Mouse (Mus musculus) intestine, embryonic 14.5 days (tissue): ENCODE results near the gene Cdk2ap2. TPM values are rescaled to one million over a fixed set of nuclear protein-coding genes. Genes with fewer than 3 reads are reported as not detected.

ENCODE experiments used
- ATAC-seq: fragments of 200-750 bp; cut with Nextera tagmentation; replicated peaks from 2 replicates; pipeline ENCODE4 v1.8.0; 2017; ENCODE audit warnings: low read depth, moderate number of reproducible peaks, moderate TSS enrichment, moderate library complexity; ENCODE audit not compliant: low FRiP score, low TSS enrichment
- DNase-seq: peaks from one replicate; pipeline ENCODE4 v3.0.0-alpha.2; 2018; ENCODE audit warnings: low spot score
- H3K27ac ChIP-seq: fragments of 300-500 bp; sonication (generic); 2 replicates; pipeline ENCODE4 v1.5.1; 2014; ENCODE audit warnings: low read depth, mild to moderate bottlenecking, control low read depth
- H3K27me3 ChIP-seq: fragments of 300-500 bp; sonication (generic); replicated peaks from 2 replicates; pipeline ENCODE4 v1.6.1; 2014; ENCODE audit warnings: low read length, control low read depth; ENCODE audit not compliant: control insufficient read depth, insufficient read depth
- H3K36me3 ChIP-seq: fragments of 300-500 bp; sonication (generic); 2 replicates; pipeline ENCODE4 v1.6.1; 2014; ENCODE audit warnings: low read length, control low read depth; ENCODE audit not compliant: control insufficient read depth, insufficient read depth
- H3K4me1 ChIP-seq: fragments of 300-500 bp; sonication (generic); replicated peaks from 2 replicates; pipeline ENCODE4 v1.6.1; 2014; ENCODE audit warnings: low read length, control low read depth, mixed read lengths; ENCODE audit not compliant: control insufficient read depth, insufficient read depth
- H3K4me2 ChIP-seq: fragments of 300-500 bp; sonication (generic); 2 replicates; pipeline ENCODE4 v1.6.1; 2014; ENCODE audit warnings: low read length
- H3K4me3 ChIP-seq: fragments of 300-500 bp; sonication (generic); 2 replicates; pipeline ENCODE4 v1.5.1; 2014; ENCODE audit warnings: low read depth, low read length, control low read depth, mixed read lengths
- H3K9ac ChIP-seq: fragments of 300-500 bp; sonication (generic); 2 replicates; pipeline ENCODE4 v1.6.1; 2014; ENCODE audit warnings: mild to moderate bottlenecking, low read length
- H3K9me3 ChIP-seq: fragments of 300-500 bp; sonication (generic); 2 replicates; pipeline ENCODE4 v1.6.1; 2016; ENCODE audit warnings: low read length, control low read depth; ENCODE audit not compliant: control insufficient read depth
- WGBS: fragments of 180-500 bp; shearing (Covaris S2); extraction: QIAGEN DNeasy Blood & Tissue Kit; methylation state at CpG from one replicate; pipeline ENCODE4 v1.1.7; 2014; 5-methylcytosine and 5-hydroxymethylcytosine counted together
- polyA plus RNA-seq: library from polyadenylated mRNA; unstranded; fragments of >200 nt; fragmentation: Nextera tagmentation; extraction: Ambion mirVana; gene quantifications from 2 replicates; pipeline ENCODE4 v1.2.1, GENCODE M21; 2014

Cdk2ap2 gene
- polyA plus RNA-seq, 1 experiment from 2014 or later = 103 TPM

- ATAC-seq (no peak), DNase-seq (no peak)
- Histone ChIP-seq H3K4me2 (no peak overlapping the region), H3K27ac (no peak overlapping the region), H3K4me3 (no peak overlapping the region), H3K4me1 (peaks cover 16% of the 10 kb centered on the region), H3K9ac (no peak overlapping the region), H3K27me3 (no peaks in the 10 kb centered on the region), H3K9me3 (no peaks in the 10 kb centered on the region), H3K36me3 (no peaks in the 10 kb centered on the region)
- WGBS = 88% methylated on average over 3 of the region's 3 CpGs
Observed at GRCm38 (mm10) chr19:4094348-4094747, 2.6 kb upstream of the Cdk2ap2 start.

- Histone ChIP-seq H3K9ac (no peak overlapping the region), H3K27ac (no peak overlapping the region), H3K4me1 (peaks cover 20% of the 10 kb centered on the region), H3K27me3 (no peaks in the 10 kb centered on the region), H3K9me3 (no peaks in the 10 kb centered on the region), H3K36me3 (no peaks in the 10 kb centered on the region), H3K4me3 (no peak overlapping the region), H3K4me2 (no peak overlapping the region)
- ATAC-seq (no peak), DNase-seq (no peak)
- 79% methylated on average over 5 of the region's 5 CpGs for WGBS
Observed at GRCm38 (mm10) chr19:4094774-4095303, 2.1 kb upstream of the Cdk2ap2 start.

- no peak overlapping the region for H3K4me2 ChIP-seq
- no peak for DNase-seq
- H3K27me3 ChIP-seq = peaks cover 6% of the 10 kb centered on the region
- no peaks in the 10 kb centered on the region for H3K9me3 ChIP-seq
- H3K4me3 ChIP-seq = no peak overlapping the region
- WGBS = 58% methylated on average over 3 of the region's 3 CpGs
- H3K4me1 ChIP-seq = peaks cover 27% of the 10 kb centered on the region
- H3K9ac ChIP-seq = no peak overlapping the region
- no peak overlapping the region for H3K27ac ChIP-seq
- H3K36me3 ChIP-seq = no peaks in the 10 kb centered on the region
- no peak for ATAC-seq
Observed at GRCm38 (mm10) chr19:4095802-4096201, 1.2 kb upstream of the Cdk2ap2 start.

GRCm38 (mm10) chr19:4097441-4097825 is 451 bp downstream of the Cdk2ap2 start:
- H3K27ac ChIP-seq = peak overlapping the region; percentile 84
- peak; percentile 24 for ATAC-seq
- no peak for DNase-seq
- peak overlapping the region; percentile 67 for H3K4me2 ChIP-seq
- peak overlapping the region; percentile 41 for H3K9ac ChIP-seq
- H3K4me1 ChIP-seq = peaks cover 30% of the 10 kb centered on the region
- under 1% methylated on average over 21 of the region's 21 CpGs for WGBS
- H3K27me3 ChIP-seq = peaks cover 20% of the 10 kb centered on the region
- H3K36me3 ChIP-seq = no peaks in the 10 kb centered on the region
- no peaks in the 10 kb centered on the region for H3K9me3 ChIP-seq
- peak overlapping the region; percentile 56 for H3K4me3 ChIP-seq

GRCm38 (mm10) chr19:4098426-4098825 is 1.4 kb downstream of the Cdk2ap2 start:
- H3K9me3 ChIP-seq = no peaks in the 10 kb centered on the region
- peaks cover 23% of the 10 kb centered on the region for H3K27me3 ChIP-seq
- H3K36me3 ChIP-seq = no peaks in the 10 kb centered on the region
- ATAC-seq (no peak), DNase-seq (no peak)
- no peak overlapping the region for H3K4me3 ChIP-seq
- peaks cover 30% of the 10 kb centered on the region for H3K4me1 ChIP-seq
- H3K9ac ChIP-seq = no peak overlapping the region
- H3K4me2 ChIP-seq = no peak overlapping the region; the same call in 1 of the 2 replicates
- WGBS = 84% methylated on average over 13 of the region's 13 CpGs
- no peak overlapping the region for H3K27ac ChIP-seq

- no peak for ATAC-seq
- H3K4me1 ChIP-seq = peaks cover 30% of the 10 kb centered on the region
- DNase-seq = peak; percentile 94
- no peak overlapping the region for H3K4me3 ChIP-seq
- H3K4me2 ChIP-seq = peak overlapping the region; percentile 90
- H3K9ac ChIP-seq = no peak overlapping the region
- H3K27me3 ChIP-seq = peaks cover 23% of the 10 kb centered on the region
- 9% methylated on average over 9 of the region's 9 CpGs for WGBS
- no peaks in the 10 kb centered on the region for H3K36me3 ChIP-seq
- no peak overlapping the region for H3K27ac ChIP-seq
- H3K9me3 ChIP-seq = no peaks in the 10 kb centered on the region
Observed at GRCm38 (mm10) chr19:4099056-4099455, 2.1 kb downstream of the Cdk2ap2 start.

GRCm38 (mm10) chr19:4099837-4100717 is 3.1 kb downstream of the Cdk2ap2 start, which contains the start of gene Pitpnm1:
TSS of gene Pitpnm1 (plus strand) at chr19:4099998.
- DNase-seq = peak; percentile 81
- 1% methylated on average over 53 of the region's 53 CpGs for WGBS
- Histone ChIP-seq H3K27me3 (peaks cover 23% of the 10 kb centered on the region), H3K4me3 (peak within 1 kb of the TSS; percentile 41), H3K27ac (no peak within 1 kb of the TSS), H3K9ac (peak within 1 kb of the TSS; percentile 35; the same call in 1 of the 2 replicates), H3K36me3 (no peaks in the 10 kb centered on the region), H3K4me1 (peaks cover 30% of the 10 kb centered on the region), H3K9me3 (no peaks in the 10 kb centered on the region), H3K4me2 (peak within 1 kb of the TSS; percentile 90)
- ATAC-seq = no peak

- ATAC-seq (no peak), DNase-seq (peak; percentile 67)
- Histone ChIP-seq H3K4me2 (peak overlapping the region; percentile 90), H3K4me1 (peaks cover 30% of the 10 kb centered on the region), H3K27ac (no peak overlapping the region), H3K9me3 (no peaks in the 10 kb centered on the region), H3K27me3 (peaks cover 23% of the 10 kb centered on the region), H3K9ac (0 out of 2 replicates have a peak overlapping the region, but pooled peaks have one; percentile 23), H3K36me3 (no peaks in the 10 kb centered on the region), H3K4me3 (peak overlapping the region; percentile 41)
- under 1% methylated on average over 52 of the region's 52 CpGs for WGBS
Observed at GRCm38 (mm10) chr19:4100718-4101261, 3.8 kb downstream of the Cdk2ap2 start.
